Mouse (Mus musculus): ENCODE data around the gene Hspa2. TPM values are rescaled to one million over a fixed set of nuclear protein-coding genes. Genes with fewer than 3 reads are reported as not detected.

Gene Hspa2
- polyA plus RNA-seq, 1 experiment from 2014 or later, result 4.2 TPM

GRCm38 (mm10) chr12:76374911-76375310 is 29.1 kb upstream of the Hspa2 start:
- DNase-seq (ENCODE audit: low spot score) (no peak), ATAC-seq (replicated peaks; ENCODE audit: low FRiP score) (no peak)
- H3K9me3 ChIP-seq (ENCODE audit: control insufficient read depth, low read length), result no peaks in the 10 kb centered on the region
- H3K27me3 ChIP-seq (replicated peaks; ENCODE audit: control insufficient read depth, insufficient read depth, low read length), result no peaks in the 10 kb centered on the region
- H3K36me3 ChIP-seq (ENCODE audit: control insufficient read depth, insufficient read depth, low read length), result no peaks in the 10 kb centered on the region
- H3K27ac ChIP-seq (ENCODE audit: low read depth, low read length), result peak overlapping the region; percentile 30
- 66% methylated on average over 4 of the region's 4 CpGs for WGBS
- H3K4me1 ChIP-seq (replicated peaks; ENCODE audit: control insufficient read depth, insufficient read depth, low read length), result peaks cover 62% of the 10 kb centered on the region
- H3K4me3 ChIP-seq (ENCODE audit: low read depth, low read length), result no peak overlapping the region
- peak overlapping the region; percentile 44 for H3K4me2 ChIP-seq
- H3K9ac ChIP-seq (ENCODE audit: low read depth, low read length), result peak overlapping the region; percentile 12

- Histone ChIP-seq H3K4me1 (replicated peaks; ENCODE audit: control insufficient read depth, insufficient read depth, low read length) (peaks cover 63% of the 10 kb centered on the region), H3K9me3 (ENCODE audit: control insufficient read depth, low read length) (no peaks in the 10 kb centered on the region), H3K9ac (ENCODE audit: low read depth, low read length) (no peak overlapping the region), H3K36me3 (ENCODE audit: control insufficient read depth, insufficient read depth, low read length) (no peaks in the 10 kb centered on the region), H3K4me2 (peak overlapping the region; percentile 44), H3K27ac (ENCODE audit: low read depth, low read length) (peak overlapping the region; percentile 30), H3K27me3 (replicated peaks; ENCODE audit: control insufficient read depth, insufficient read depth, low read length) (no peaks in the 10 kb centered on the region), H3K4me3 (ENCODE audit: low read depth, low read length) (no peak overlapping the region; the same call in 1 of the 2 replicates)
- ATAC-seq (replicated peaks; ENCODE audit: low FRiP score) (peak; percentile 74), DNase-seq (ENCODE audit: low spot score) (no peak)
- 29% methylated on average over 3 of the region's 3 CpGs for WGBS
Observed at GRCm38 (mm10) chr12:76375506-76375905, 28.5 kb upstream of the Hspa2 start.

DNA sequence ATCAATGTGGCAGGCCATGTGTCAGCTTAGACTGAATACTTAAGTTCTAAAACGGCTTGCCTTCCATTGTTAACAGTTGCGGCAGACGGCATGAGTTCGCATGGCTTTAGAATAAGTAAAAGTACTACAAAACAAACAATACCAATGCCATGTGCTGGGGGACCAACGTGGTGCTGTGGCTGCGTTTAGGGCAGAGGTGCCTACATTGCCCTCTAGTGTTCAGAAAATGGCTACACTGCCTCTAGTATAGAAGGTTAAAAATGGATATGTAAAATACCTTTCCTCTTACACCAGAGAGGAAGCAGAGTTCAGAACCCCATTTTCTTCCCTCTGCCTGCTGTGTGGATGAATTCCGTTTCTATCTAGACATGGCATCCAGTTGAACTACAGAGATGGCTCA is 27.3 kb upstream of the Hspa2 start:
- WGBS, result 35% methylated on average over 7 of the region's 7 CpGs
- DNase-seq (ENCODE audit: low spot score) (no peak), ATAC-seq (replicated peaks; ENCODE audit: low FRiP score) (peak; percentile 60)
- H3K9ac ChIP-seq (ENCODE audit: low read depth, low read length), result peak overlapping the region; percentile 48
- H3K4me3 ChIP-seq (ENCODE audit: low read depth, low read length), result no peak overlapping the region
- peak overlapping the region; percentile 44; the same call in 1 of the 2 replicates for H3K4me2 ChIP-seq
- peak overlapping the region; percentile 30 for H3K27ac ChIP-seq (ENCODE audit: low read depth, low read length)
- H3K9me3 ChIP-seq (ENCODE audit: control insufficient read depth, low read length), result no peaks in the 10 kb centered on the region
- H3K4me1 ChIP-seq (replicated peaks; ENCODE audit: control insufficient read depth, insufficient read depth, low read length), result peaks cover 63% of the 10 kb centered on the region
- H3K27me3 ChIP-seq (replicated peaks; ENCODE audit: control insufficient read depth, insufficient read depth, low read length), result no peaks in the 10 kb centered on the region
- no peaks in the 10 kb centered on the region for H3K36me3 ChIP-seq (ENCODE audit: control insufficient read depth, insufficient read depth, low read length)

GRCm38 (mm10) chr12:76377059-76377458 is 26.9 kb upstream of the Hspa2 start:
- H3K4me1 ChIP-seq (replicated peaks; ENCODE audit: control insufficient read depth, insufficient read depth, low read length), result peaks cover 61% of the 10 kb centered on the region
- no peaks in the 10 kb centered on the region for H3K36me3 ChIP-seq (ENCODE audit: control insufficient read depth, insufficient read depth, low read length)
- WGBS, result 87% methylated on average over 6 of the region's 6 CpGs
- 0 out of 2 replicates have a peak overlapping the region, but pooled peaks have one; percentile 11 for H3K27ac ChIP-seq (ENCODE audit: low read depth, low read length)
- H3K4me2 ChIP-seq, result no peak overlapping the region; the same call in 1 of the 2 replicates
- no peak for ATAC-seq (replicated peaks; ENCODE audit: low FRiP score)
- H3K4me3 ChIP-seq (ENCODE audit: low read depth, low read length), result no peak overlapping the region
- no peak overlapping the region; the same call in 1 of the 2 replicates for H3K9ac ChIP-seq (ENCODE audit: low read depth, low read length)
- no peaks in the 10 kb centered on the region for H3K27me3 ChIP-seq (replicated peaks; ENCODE audit: control insufficient read depth, insufficient read depth, low read length)
- DNase-seq (ENCODE audit: low spot score), result no peak
- H3K9me3 ChIP-seq (ENCODE audit: control insufficient read depth, low read length), result no peaks in the 10 kb centered on the region

DNA sequence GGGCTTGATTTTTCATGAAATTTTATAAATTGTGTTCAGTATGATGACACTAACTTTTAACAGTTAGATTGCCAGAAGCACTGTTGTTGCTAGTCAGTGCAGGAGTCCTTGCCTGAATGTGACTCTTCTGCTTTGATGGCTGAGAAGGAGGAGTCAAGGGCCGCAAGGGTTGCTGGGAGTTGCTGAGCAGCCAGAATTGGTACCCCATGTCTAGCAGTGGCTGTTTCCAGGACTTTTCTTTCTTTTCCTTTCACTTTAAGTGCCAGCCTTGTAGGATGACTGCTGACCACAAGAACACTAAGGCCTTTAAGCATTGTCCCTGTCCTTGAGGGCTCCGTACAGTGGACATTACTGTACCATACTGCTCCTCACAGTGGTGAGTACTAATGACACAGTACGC is 26.2 kb upstream of the Hspa2 start:
- 88% methylated on average over 3 of the region's 3 CpGs for WGBS
- no peak overlapping the region for H3K9ac ChIP-seq (ENCODE audit: low read depth, low read length)
- DNase-seq (ENCODE audit: low spot score), result no peak
- no peaks in the 10 kb centered on the region for H3K27me3 ChIP-seq (replicated peaks; ENCODE audit: control insufficient read depth, insufficient read depth, low read length)
- H3K4me3 ChIP-seq (ENCODE audit: low read depth, low read length), result no peak overlapping the region
- H3K4me1 ChIP-seq (replicated peaks; ENCODE audit: control insufficient read depth, insufficient read depth, low read length), result peaks cover 55% of the 10 kb centered on the region
- no peak overlapping the region for H3K4me2 ChIP-seq
- no peak overlapping the region for H3K27ac ChIP-seq (ENCODE audit: low read depth, low read length)
- no peaks in the 10 kb centered on the region for H3K9me3 ChIP-seq (ENCODE audit: control insufficient read depth, low read length)
- no peak for ATAC-seq (replicated peaks; ENCODE audit: low FRiP score)
- H3K36me3 ChIP-seq (ENCODE audit: control insufficient read depth, insufficient read depth, low read length), result no peaks in the 10 kb centered on the region

- Histone ChIP-seq H3K4me3 (ENCODE audit: low read depth, low read length) (no peak overlapping the region), H3K9me3 (ENCODE audit: control insufficient read depth, low read length) (no peaks in the 10 kb centered on the region), H3K36me3 (ENCODE audit: control insufficient read depth, insufficient read depth, low read length) (no peaks in the 10 kb centered on the region), H3K4me2 (no peak overlapping the region; the same call in 1 of the 2 replicates), H3K27ac (ENCODE audit: low read depth, low read length) (no peak overlapping the region), H3K4me1 (replicated peaks; ENCODE audit: control insufficient read depth, insufficient read depth, low read length) (peaks cover 51% of the 10 kb centered on the region), H3K9ac (ENCODE audit: low read depth, low read length) (no peak overlapping the region), H3K27me3 (replicated peaks; ENCODE audit: control insufficient read depth, insufficient read depth, low read length) (no peaks in the 10 kb centered on the region)
- WGBS, result 71% methylated on average over 5 of the region's 5 CpGs
- DNase-seq (ENCODE audit: low spot score) (no peak), ATAC-seq (replicated peaks; ENCODE audit: low FRiP score) (no peak)
Observed at GRCm38 (mm10) chr12:76378556-76378955, 25.4 kb upstream of the Hspa2 start.

DNA sequence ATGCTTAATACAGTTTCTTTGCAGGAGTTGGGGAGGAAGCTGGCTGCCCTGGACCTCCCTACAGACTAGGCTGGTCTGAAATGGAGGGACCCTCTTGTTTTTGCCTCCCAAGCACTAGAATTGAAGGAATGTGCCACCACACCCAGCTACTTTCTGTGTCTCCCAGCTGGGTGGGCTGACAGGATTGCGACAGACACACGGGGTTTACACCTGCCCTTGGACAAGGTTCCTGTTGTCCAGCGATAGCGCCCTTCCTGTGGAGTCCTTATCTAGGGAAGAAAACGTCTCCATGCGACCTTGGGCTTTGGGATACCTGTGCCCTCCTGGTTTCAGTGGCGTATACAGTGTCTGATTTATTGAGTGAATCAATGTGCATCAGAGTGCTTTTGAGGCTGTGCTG is 23.8 kb upstream of the Hspa2 start:
- peaks cover 37% of the 10 kb centered on the region for H3K4me1 ChIP-seq (replicated peaks; ENCODE audit: control insufficient read depth, insufficient read depth, low read length)
- no peak for DNase-seq (ENCODE audit: low spot score)

DNA sequence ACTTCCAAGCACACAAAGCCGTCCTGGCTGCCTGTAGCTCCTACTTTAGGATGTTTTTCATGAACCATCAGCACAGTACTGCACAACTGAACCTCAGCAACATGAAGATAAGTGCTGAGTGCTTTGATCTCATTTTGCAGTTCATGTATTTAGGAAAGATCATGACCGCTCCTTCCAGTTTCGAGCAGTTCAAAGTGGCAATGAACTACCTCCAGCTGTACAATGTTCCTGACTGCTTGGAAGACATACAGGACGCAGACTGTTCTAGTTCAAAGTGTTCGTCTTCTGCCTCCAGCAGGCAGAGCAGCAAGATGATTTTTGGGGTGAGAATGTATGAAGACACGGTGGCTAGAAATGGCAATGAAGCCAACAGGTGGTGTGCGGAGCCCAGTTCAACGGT is 18.6 kb upstream of the Hspa2 start:
- H3K9ac ChIP-seq (ENCODE audit: low read depth, low read length), result no peak overlapping the region
- no peaks in the 10 kb centered on the region for H3K27me3 ChIP-seq (replicated peaks; ENCODE audit: control insufficient read depth, insufficient read depth, low read length)
- peaks cover 4% of the 10 kb centered on the region for H3K4me1 ChIP-seq (replicated peaks; ENCODE audit: control insufficient read depth, insufficient read depth, low read length)
- ATAC-seq (replicated peaks; ENCODE audit: low FRiP score) (no peak), DNase-seq (ENCODE audit: low spot score) (peak; percentile 26)
- H3K9me3 ChIP-seq (ENCODE audit: control insufficient read depth, low read length), result no peaks in the 10 kb centered on the region
- H3K4me2 ChIP-seq, result no peak overlapping the region
- WGBS, result 91% methylated on average over 8 of the region's 8 CpGs
- no peak overlapping the region for H3K4me3 ChIP-seq (ENCODE audit: low read depth, low read length)
- H3K27ac ChIP-seq (ENCODE audit: low read depth, low read length), result no peak overlapping the region
- H3K36me3 ChIP-seq (ENCODE audit: control insufficient read depth, insufficient read depth, low read length), result peaks cover 15% of the 10 kb centered on the region; the same call in 1 of the 2 replicates

More for the DNA sequence above, 23.8 kb upstream of the Hspa2 start:
- H3K27me3 ChIP-seq (replicated peaks; ENCODE audit: control insufficient read depth, insufficient read depth, low read length), result no peaks in the 10 kb centered on the region
- H3K36me3 ChIP-seq (ENCODE audit: control insufficient read depth, insufficient read depth, low read length), result no peaks in the 10 kb centered on the region
- ATAC-seq (replicated peaks; ENCODE audit: low FRiP score), result no peak
- no peak overlapping the region for H3K9ac ChIP-seq (ENCODE audit: low read depth, low read length)
- H3K4me2 ChIP-seq, result no peak overlapping the region
- H3K4me3 ChIP-seq (ENCODE audit: low read depth, low read length), result no peak overlapping the region
- no peaks in the 10 kb centered on the region for H3K9me3 ChIP-seq (ENCODE audit: control insufficient read depth, low read length)
- H3K27ac ChIP-seq (ENCODE audit: low read depth, low read length), result no peak overlapping the region
- WGBS, result 66% methylated on average over 7 of the region's 7 CpGs

DNA sequence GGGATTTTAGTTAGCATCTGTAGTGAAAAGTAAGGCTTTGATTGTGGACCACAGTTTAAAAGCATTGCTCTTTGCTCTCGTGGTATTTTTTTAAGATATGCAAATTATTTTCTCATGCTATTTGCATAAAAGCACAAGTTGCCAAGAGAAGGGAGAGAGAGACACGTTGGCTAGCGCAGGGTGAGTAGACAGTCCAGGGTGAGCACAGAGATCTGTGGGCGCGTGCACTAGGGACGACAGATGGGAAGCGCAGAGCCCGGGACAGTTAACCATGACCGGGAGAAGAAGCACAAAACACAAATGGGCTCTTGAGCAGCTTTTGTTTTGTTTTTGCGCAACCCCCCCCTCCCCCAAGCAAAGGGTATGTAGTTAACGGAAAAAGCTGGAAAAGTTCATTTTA is 15.2 kb upstream of the Hspa2 start:
- ATAC-seq (replicated peaks; ENCODE audit: low FRiP score) (no peak), DNase-seq (ENCODE audit: low spot score) (peak; percentile 25)
- Histone ChIP-seq H3K27ac (ENCODE audit: low read depth, low read length) (no peak overlapping the region), H3K4me1 (replicated peaks; ENCODE audit: control insufficient read depth, insufficient read depth, low read length) (peaks cover 15% of the 10 kb centered on the region), H3K9ac (ENCODE audit: low read depth, low read length) (no peak overlapping the region), H3K9me3 (ENCODE audit: control insufficient read depth, low read length) (no peaks in the 10 kb centered on the region), H3K4me3 (ENCODE audit: low read depth, low read length) (no peak overlapping the region), H3K36me3 (ENCODE audit: control insufficient read depth, insufficient read depth, low read length) (peaks cover 15% of the 10 kb centered on the region; the same call in 1 of the 2 replicates), H3K27me3 (replicated peaks; ENCODE audit: control insufficient read depth, insufficient read depth, low read length) (no peaks in the 10 kb centered on the region), H3K4me2 (no peak overlapping the region)
- WGBS, result 80% methylated on average over 11 of the region's 11 CpGs
